Mouse (Mus musculus): ENCODE results near the gene Hs3st4. TPM values are rescaled to one million over a fixed set of nuclear protein-coding genes. Genes with fewer than 3 reads are reported as not detected.

Gene Hs3st4
- polyA plus RNA-seq, 1 experiment = not detected

DNA sequence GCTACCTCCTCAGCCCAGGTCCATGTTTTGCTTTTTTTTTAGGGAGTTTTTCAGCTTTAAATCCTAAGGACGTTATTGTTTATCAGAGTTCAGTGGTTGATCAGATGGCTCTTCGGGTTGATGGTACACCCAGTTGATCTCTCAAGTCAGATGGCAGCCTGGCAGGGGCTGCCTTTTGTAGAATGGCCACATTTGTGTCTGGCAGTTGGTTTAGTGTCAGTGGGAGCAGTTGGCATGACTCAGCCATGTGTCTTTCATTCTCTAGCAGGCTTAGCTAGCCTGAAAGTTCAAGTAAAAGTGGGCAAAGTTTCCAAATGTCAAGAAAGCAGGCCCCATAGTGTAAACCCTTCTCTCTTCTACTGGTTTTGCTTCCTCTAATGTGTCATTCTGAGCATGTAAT, 186.1 kb downstream of the Hs3st4 start:
- H3K36me3 ChIP-seq (ENCODE audit: control insufficient read depth, insufficient read depth, low read length) = no peaks in the 10 kb centered on the region
- no peak overlapping the region for H3K4me3 ChIP-seq (ENCODE audit: insufficient read depth, low read depth, low read length)
- no peak for DNase-seq
- no peak for TF ChIP-seq POLR2A (IDR thresholded peaks at IDR 0.05; ENCODE audit: low read depth, low read length)
- no peak for TF ChIP-seq CTCF (conservative IDR thresholded peaks at IDR 0.05; ENCODE audit: insufficient read depth, insufficient read length, low read depth, low read length)
- no peaks in the 10 kb centered on the region for H3K27me3 ChIP-seq (replicated peaks; ENCODE audit: control insufficient read depth, insufficient read depth, low read length)
- no peak overlapping the region for H3K27ac ChIP-seq (ENCODE audit: insufficient read depth, low read depth, low read length)
- WGBS = 83% methylated on average over 2 of the region's 2 CpGs
- H3K4me1 ChIP-seq (ENCODE audit: control insufficient read depth, insufficient read depth, low read length) = no peaks in the 10 kb centered on the region

DNA sequence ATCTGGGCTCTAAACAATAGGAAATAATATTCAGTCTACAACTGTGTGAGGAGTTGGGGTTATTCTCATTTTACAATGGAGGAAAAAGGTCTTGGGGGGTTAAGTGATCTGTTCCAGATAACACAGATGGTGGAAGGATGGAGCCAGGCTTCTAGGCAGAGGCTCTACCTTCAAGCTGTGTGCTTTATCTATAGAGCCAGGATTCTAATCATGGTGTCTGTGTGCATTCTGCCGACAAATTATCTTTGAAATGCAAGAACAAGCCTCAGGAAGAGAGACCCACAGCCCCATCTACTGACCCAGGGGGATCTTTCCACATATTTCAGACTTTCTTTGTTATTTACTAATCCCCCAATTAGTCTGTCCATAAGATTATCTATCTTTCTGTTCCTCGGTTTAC, 187.3 kb downstream of the Hs3st4 start:
- no peaks in the 10 kb centered on the region for H3K4me1 ChIP-seq (ENCODE audit: control insufficient read depth, insufficient read depth, low read length)
- H3K27me3 ChIP-seq (replicated peaks; ENCODE audit: control insufficient read depth, insufficient read depth, low read length) = no peaks in the 10 kb centered on the region
- no peaks in the 10 kb centered on the region for H3K36me3 ChIP-seq (ENCODE audit: control insufficient read depth, insufficient read depth, low read length)
- no peak for DNase-seq
- 81% methylated on average over 2 of the region's 2 CpGs for WGBS
- TF ChIP-seq CTCF (conservative IDR thresholded peaks at IDR 0.05; ENCODE audit: insufficient read depth, insufficient read length, low read depth, low read length) = no peak
- TF ChIP-seq POLR2A (IDR thresholded peaks at IDR 0.05; ENCODE audit: low read depth, low read length) = no peak
- H3K4me3 ChIP-seq (ENCODE audit: insufficient read depth, low read depth, low read length) = no peak overlapping the region
- H3K27ac ChIP-seq (ENCODE audit: insufficient read depth, low read depth, low read length) = no peak overlapping the region

DNA sequence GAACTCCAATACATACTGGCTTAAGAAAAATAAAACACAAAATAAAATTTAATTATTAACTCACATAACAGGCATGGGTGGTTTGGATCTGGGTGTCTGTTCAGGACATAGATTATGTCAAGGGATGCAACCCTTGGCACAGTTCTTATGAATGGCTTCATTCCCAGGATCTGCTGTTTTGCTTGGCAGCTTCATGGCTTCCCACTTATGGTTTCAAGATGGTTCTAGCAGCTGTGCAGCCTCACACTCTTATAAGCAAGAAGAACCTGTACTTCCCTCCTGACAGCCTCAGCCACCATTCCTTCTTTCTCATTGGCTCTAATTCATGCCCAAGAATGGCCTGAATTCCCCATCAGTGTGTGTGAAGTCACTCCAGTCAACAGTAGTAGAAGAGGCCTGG, 189.3 kb downstream of the Hs3st4 start:
- Histone ChIP-seq H3K27ac (ENCODE audit: insufficient read depth, low read depth, low read length) (no peak overlapping the region), H3K27me3 (replicated peaks; ENCODE audit: control insufficient read depth, insufficient read depth, low read length) (no peaks in the 10 kb centered on the region), H3K4me3 (ENCODE audit: insufficient read depth, low read depth, low read length) (no peak overlapping the region), H3K36me3 (ENCODE audit: control insufficient read depth, insufficient read depth, low read length) (no peaks in the 10 kb centered on the region), H3K4me1 (ENCODE audit: control insufficient read depth, insufficient read depth, low read length) (no peaks in the 10 kb centered on the region)
- peak; percentile 61 for DNase-seq
- TF ChIP-seq CTCF (conservative IDR thresholded peaks at IDR 0.05; ENCODE audit: insufficient read depth, insufficient read length, low read depth, low read length) (no peak), POLR2A (IDR thresholded peaks at IDR 0.05; ENCODE audit: low read depth, low read length) (no peak)

- H3K27me3 ChIP-seq (replicated peaks; ENCODE audit: control insufficient read depth, insufficient read depth, low read length) = no peaks in the 10 kb centered on the region
Measured at GRCm38 (mm10) chr7:124180926-124181325, 198.3 kb downstream of the Hs3st4 start.

DNA sequence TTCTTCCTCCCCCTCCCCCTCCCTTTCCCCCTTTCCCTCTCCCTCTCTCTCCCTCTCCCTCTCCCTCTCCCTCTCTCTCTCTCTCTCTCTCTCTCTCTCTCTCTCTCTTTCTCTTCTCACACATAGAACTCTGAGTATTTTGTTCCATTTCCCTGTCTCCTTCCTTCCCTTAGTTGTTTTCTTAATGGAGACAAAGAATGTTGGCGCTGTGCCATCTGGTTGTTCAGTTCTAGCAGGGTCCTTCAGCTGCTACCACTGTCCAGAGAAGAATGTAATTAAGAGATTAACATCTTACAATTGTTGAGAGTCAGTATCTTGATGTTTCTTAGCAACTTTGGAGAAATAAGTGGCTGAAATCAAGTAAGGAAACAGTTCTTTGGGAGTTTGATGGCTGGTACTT, 202.0 kb downstream of the Hs3st4 start:
- Histone ChIP-seq H3K27ac (ENCODE audit: insufficient read depth, low read depth, low read length) (no peak overlapping the region), H3K27me3 (replicated peaks; ENCODE audit: control insufficient read depth, insufficient read depth, low read length) (no peaks in the 10 kb centered on the region), H3K4me3 (ENCODE audit: insufficient read depth, low read depth, low read length) (no peak overlapping the region), H3K36me3 (ENCODE audit: control insufficient read depth, insufficient read depth, low read length) (no peaks in the 10 kb centered on the region), H3K4me1 (ENCODE audit: control insufficient read depth, insufficient read depth, low read length) (no peaks in the 10 kb centered on the region)
- no peak for TF ChIP-seq POLR2A (IDR thresholded peaks at IDR 0.05; ENCODE audit: low read depth, low read length)
- TF ChIP-seq CTCF (conservative IDR thresholded peaks at IDR 0.05; ENCODE audit: insufficient read depth, insufficient read length, low read depth, low read length) = no peak
- DNase-seq = no peak
- 55% methylated on average over 1 of the region's 1 CpGs for WGBS

More at GRCm38 (mm10) chr7:124180926-124181325, 198.3 kb downstream of the Hs3st4 start:
- 82% methylated on average over 3 of the region's 3 CpGs for WGBS
- Histone ChIP-seq H3K4me3 (ENCODE audit: insufficient read depth, low read depth, low read length) (no peak overlapping the region), H3K36me3 (ENCODE audit: control insufficient read depth, insufficient read depth, low read length) (no peaks in the 10 kb centered on the region), H3K4me1 (ENCODE audit: control insufficient read depth, insufficient read depth, low read length) (no peaks in the 10 kb centered on the region), H3K27ac (ENCODE audit: insufficient read depth, low read depth, low read length) (no peak overlapping the region)
- no peak for DNase-seq
- TF ChIP-seq POLR2A (IDR thresholded peaks at IDR 0.05; ENCODE audit: low read depth, low read length) (no peak), CTCF (conservative IDR thresholded peaks at IDR 0.05; ENCODE audit: insufficient read depth, insufficient read length, low read depth, low read length) (no peak)

GRCm38 (mm10) chr7:124198811-124199570, 216.3 kb downstream of the Hs3st4 start:
- TF ChIP-seq POLR2A (IDR thresholded peaks at IDR 0.05; ENCODE audit: low read depth, low read length) = no peak
- no peak for TF ChIP-seq CTCF (conservative IDR thresholded peaks at IDR 0.05; ENCODE audit: insufficient read depth, insufficient read length, low read depth, low read length)
- WGBS = 81% methylated on average over 6 of the region's 6 CpGs
- Histone ChIP-seq H3K27me3 (replicated peaks; ENCODE audit: control insufficient read depth, insufficient read depth, low read length) (no peaks in the 10 kb centered on the region), H3K4me3 (ENCODE audit: insufficient read depth, low read depth, low read length) (no peak overlapping the region), H3K36me3 (ENCODE audit: control insufficient read depth, insufficient read depth, low read length) (no peaks in the 10 kb centered on the region), H3K27ac (ENCODE audit: insufficient read depth, low read depth, low read length) (no peak overlapping the region), H3K4me1 (ENCODE audit: control insufficient read depth, insufficient read depth, low read length) (no peaks in the 10 kb centered on the region)
- DNase-seq = no peak

DNA sequence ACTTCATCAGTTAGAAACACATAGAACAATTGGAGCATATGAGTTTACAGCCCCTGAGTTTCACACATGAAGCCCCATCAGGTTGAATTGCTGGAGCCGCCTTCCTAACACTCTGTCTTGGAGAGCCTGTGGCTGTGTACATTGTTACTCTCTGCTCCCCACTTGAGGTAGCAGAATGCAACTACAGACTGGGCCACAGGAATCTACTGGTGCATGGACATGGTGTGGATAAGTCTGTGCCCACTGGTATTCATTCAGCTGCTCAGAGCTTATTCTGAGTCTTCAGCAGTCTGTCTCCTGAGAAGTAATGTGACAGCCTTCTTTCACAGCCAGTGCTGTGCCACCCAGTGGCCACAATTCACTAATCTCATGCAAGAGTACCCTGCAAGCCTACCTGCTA, 234.3 kb downstream of the Hs3st4 start:
- H3K27ac ChIP-seq (ENCODE audit: insufficient read depth, low read depth, low read length) = no peak overlapping the region
- TF ChIP-seq POLR2A (IDR thresholded peaks at IDR 0.05; ENCODE audit: low read depth, low read length) (no peak), CTCF (conservative IDR thresholded peaks at IDR 0.05; ENCODE audit: insufficient read depth, insufficient read length, low read depth, low read length) (no peak)
- WGBS = 67% methylated on average over 1 of the region's 1 CpGs
- H3K4me3 ChIP-seq (ENCODE audit: insufficient read depth, low read depth, low read length) = no peak overlapping the region
- no peaks in the 10 kb centered on the region for H3K36me3 ChIP-seq (ENCODE audit: control insufficient read depth, insufficient read depth, low read length)
- H3K27me3 ChIP-seq (replicated peaks; ENCODE audit: control insufficient read depth, insufficient read depth, low read length) = no peaks in the 10 kb centered on the region
- H3K4me1 ChIP-seq (ENCODE audit: control insufficient read depth, insufficient read depth, low read length) = no peaks in the 10 kb centered on the region
- DNase-seq = no peak
